Mouse (Mus musculus): ENCODE measurements around the gene Mfsd13b. TPM values are rescaled to one million over a fixed set of nuclear protein-coding genes. Genes with fewer than 3 reads are reported as not detected.

Mfsd13b gene
- polyA plus RNA-seq, 1 experiment from 2014 or later: 0.17 TPM

GRCm38 (mm10) chr7:121045671-121046453 is 63.6 kb downstream of the Mfsd13b start:
- Histone ChIP-seq H3K27me3 (no peaks in the 10 kb centered on the region), H3K9ac (no peak overlapping the region), H3K4me1 (0 out of 2 replicates have a peak, but pooled peaks cover 10% of the 10 kb centered on the region), H3K4me3 (replicated peaks) (no peak overlapping the region), H3K27ac (replicated peaks) (no peak overlapping the region), H3K9me3 (replicated peaks) (no peaks in the 10 kb centered on the region), H3K4me2 (replicated peaks) (no peak overlapping the region), H3K36me3 (peaks cover 13% of the 10 kb centered on the region)
- 88% methylated on average over 6 of the region's 6 CpGs for WGBS
- ATAC-seq (ENCODE audit: insufficient number of reproducible peaks, low FRiP score, low TSS enrichment, low read depth): no peak

DNA sequence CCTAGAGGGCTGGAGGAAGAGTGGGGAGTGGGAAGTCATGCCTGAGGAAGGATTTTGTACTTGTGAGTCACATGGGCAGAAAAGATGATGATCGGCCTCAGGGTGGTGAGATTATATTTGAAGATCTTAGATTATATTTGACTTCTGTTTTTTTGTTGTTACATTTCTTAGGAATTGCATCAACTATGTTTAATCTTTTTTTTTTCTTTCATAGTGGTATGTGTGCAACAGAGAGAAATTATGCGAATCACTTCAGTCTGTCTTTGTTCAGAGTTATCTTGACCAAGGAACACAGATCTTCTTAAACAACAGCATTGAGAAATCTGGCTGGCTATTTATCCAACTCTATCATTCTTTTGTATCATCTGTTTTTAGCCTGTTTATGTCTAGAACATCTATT is 65.3 kb downstream of the Mfsd13b start:
- Histone ChIP-seq H3K9me3 (replicated peaks) (no peaks in the 10 kb centered on the region), H3K36me3 (peaks cover 22% of the 10 kb centered on the region), H3K27ac (replicated peaks) (no peak overlapping the region), H3K4me3 (replicated peaks) (no peak overlapping the region), H3K4me2 (replicated peaks) (no peak overlapping the region), H3K9ac (no peak overlapping the region), H3K27me3 (no peaks in the 10 kb centered on the region), H3K4me1 (0 out of 2 replicates have a peak, but pooled peaks cover 4% of the 10 kb centered on the region)
- 81% methylated on average over 2 of the region's 2 CpGs for WGBS
- ATAC-seq (ENCODE audit: insufficient number of reproducible peaks, low FRiP score, low TSS enrichment, low read depth): no peak

DNA sequence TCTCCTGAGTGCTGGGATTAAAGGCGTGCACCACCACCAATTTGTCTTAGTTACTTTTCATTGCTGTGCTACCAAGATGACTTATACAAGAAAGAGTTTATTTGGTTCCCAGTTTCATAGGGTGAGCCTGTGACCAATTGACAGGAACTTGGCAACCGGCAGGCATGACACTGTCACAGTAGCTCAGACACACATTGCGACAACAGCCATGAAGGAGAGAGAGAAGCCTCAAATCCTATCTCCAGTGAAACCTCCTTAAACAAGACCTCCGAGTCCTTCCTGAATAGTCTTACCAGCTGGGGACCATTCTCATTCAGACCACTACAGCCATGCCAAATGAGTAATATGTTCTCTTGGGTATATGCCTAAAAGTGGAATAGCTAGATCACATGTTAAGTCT is 70.8 kb downstream of the Mfsd13b start:
- no peak overlapping the region for H3K4me3 ChIP-seq (replicated peaks)
- WGBS: 83% methylated on average over 4 of the region's 4 CpGs
- no peaks in the 10 kb centered on the region for H3K9me3 ChIP-seq (replicated peaks)
- peaks cover 55% of the 10 kb centered on the region for H3K36me3 ChIP-seq
- H3K9ac ChIP-seq: no peak overlapping the region
- H3K4me1 ChIP-seq: no peaks in the 10 kb centered on the region
- H3K27ac ChIP-seq (replicated peaks): no peak overlapping the region
- H3K27me3 ChIP-seq: no peaks in the 10 kb centered on the region
- H3K4me2 ChIP-seq (replicated peaks): no peak overlapping the region
- ATAC-seq (ENCODE audit: insufficient number of reproducible peaks, low FRiP score, low TSS enrichment, low read depth): no peak

DNA sequence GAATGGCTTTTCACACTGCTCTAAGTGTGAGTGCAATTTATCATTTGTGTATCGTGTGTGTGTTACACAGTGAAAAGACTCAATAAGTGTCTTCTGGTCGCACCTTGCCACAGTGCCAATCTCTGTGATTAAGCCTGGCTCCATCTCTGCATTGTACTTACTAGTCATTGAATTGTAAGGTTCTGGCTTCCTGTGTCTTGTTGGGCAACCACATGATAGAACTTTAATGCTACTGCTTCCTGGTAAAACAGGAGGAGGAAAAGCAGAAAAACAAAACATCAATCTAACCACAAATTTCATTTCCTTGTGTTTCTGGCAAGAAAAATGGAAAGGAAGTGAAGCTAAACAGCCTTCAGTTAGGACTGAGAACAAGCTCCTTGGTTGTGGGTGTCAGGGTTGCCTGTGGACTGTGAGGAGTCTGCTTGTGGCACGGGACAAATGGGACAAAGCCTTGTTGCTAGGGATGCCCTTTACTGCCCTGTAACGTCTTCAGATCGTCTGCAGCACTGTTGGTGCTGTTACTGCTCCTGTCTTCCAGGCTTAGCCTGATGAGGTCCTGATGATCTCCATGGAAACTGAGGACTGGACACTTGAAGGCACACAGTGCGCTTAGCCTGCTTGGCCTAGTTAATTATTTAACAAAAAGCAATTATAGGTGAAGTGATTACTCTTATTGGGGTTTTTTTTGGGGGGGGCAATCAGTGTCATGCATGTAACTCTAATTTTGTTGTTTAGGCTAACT is 77.3 kb downstream of the Mfsd13b start:
- Histone ChIP-seq H3K9me3 (replicated peaks) (no peaks in the 10 kb centered on the region), H3K9ac (no peak overlapping the region), H3K27ac (replicated peaks) (no peak overlapping the region), H3K4me1 (no peaks in the 10 kb centered on the region), H3K4me3 (replicated peaks) (no peak overlapping the region), H3K4me2 (replicated peaks) (no peak overlapping the region), H3K27me3 (no peaks in the 10 kb centered on the region), H3K36me3 (peaks cover 45% of the 10 kb centered on the region)
- 78% methylated on average over 6 of the region's 6 CpGs for WGBS
- ATAC-seq (ENCODE audit: insufficient number of reproducible peaks, low FRiP score, low TSS enrichment, low read depth): no peak

- Histone ChIP-seq H3K4me1 (no peaks in the 10 kb centered on the region), H3K27ac (replicated peaks) (no peak overlapping the region), H3K4me2 (replicated peaks) (no peak overlapping the region), H3K9ac (no peak overlapping the region), H3K27me3 (no peaks in the 10 kb centered on the region), H3K9me3 (replicated peaks) (no peaks in the 10 kb centered on the region), H3K36me3 (peaks cover 31% of the 10 kb centered on the region), H3K4me3 (replicated peaks) (no peak overlapping the region)
- 59% methylated on average over 4 of the region's 4 CpGs for WGBS
- no peak for ATAC-seq (ENCODE audit: insufficient number of reproducible peaks, low FRiP score, low TSS enrichment, low read depth)
These were observed 82.0 kb downstream of the Mfsd13b start for GRCm38 (mm10) chr7:121064309-121064708.

Other genes starting within 250 kb of the Mfsd13b start
- gene Vwa3a, start 243.2 kb upstream of the Mfsd13b start, polyA plus RNA-seq (2015; fragmentation: Nextera tagmentation; extraction: Ambion mirVana): 1.7 and 3.2 TPM in 2 replicates
- not detected in 2 replicates for gene Gm5737, start 170.1 kb upstream of the Mfsd13b start, polyA plus RNA-seq (2015; fragmentation: Nextera tagmentation; extraction: Ambion mirVana)
- gene Eef2k, start 139.7 kb upstream of the Mfsd13b start, polyA plus RNA-seq (2015; fragmentation: Nextera tagmentation; extraction: Ambion mirVana): 65.2 and 75.4 TPM in 2 replicates
- 34.1 and 35.1 TPM in 2 replicates for gene Polr3e, start 64.8 kb upstream of the Mfsd13b start, polyA plus RNA-seq (2015; fragmentation: Nextera tagmentation; extraction: Ambion mirVana)
- 11.3 and 14.1 TPM in 2 replicates for gene Cdr2, start 197 bp upstream of the Mfsd13b start, polyA plus RNA-seq (2015; fragmentation: Nextera tagmentation; extraction: Ambion mirVana)
- gene Mettl9, start 51.9 kb downstream of the Mfsd13b start, polyA plus RNA-seq (2015; fragmentation: Nextera tagmentation; extraction: Ambion mirVana): 133 and 136 TPM in 2 replicates
- gene Igsf6, start 92.1 kb downstream of the Mfsd13b start, polyA plus RNA-seq (2015; fragmentation: Nextera tagmentation; extraction: Ambion mirVana): 3.0 and 3.1 TPM in 2 replicates
- gene Otoa, start 99.1 kb downstream of the Mfsd13b start, polyA plus RNA-seq (2015; fragmentation: Nextera tagmentation; extraction: Ambion mirVana): 0.61 and 0.75 TPM in 2 replicates

Measured in embryonic facial prominence, embryonic 15.5 days (tissue).